Mouse (Mus musculus) midbrain, embryonic 14.5 days (tissue): ENCODE measurements around the gene Stk11. TPM values are rescaled to one million over a fixed set of nuclear protein-coding genes. Genes with fewer than 3 reads are reported as not detected.

Source experiments
- ATAC-seq: fragments of 200-750 bp; cut with Nextera tagmentation; 2 replicates; pipeline ENCODE4 v1.8.0; 2017; ENCODE audit warnings: moderate number of reproducible peaks, moderate library complexity; ENCODE audit not compliant: low FRiP score, low TSS enrichment
- DNase-seq: peaks from one replicate; pipeline ENCODE4 v3.0.0-alpha.2; 2015
- H3K27ac ChIP-seq: fragments of 300-500 bp; sonication (generic); replicated peaks from 2 replicates; pipeline ENCODE4 v1.5.1; 2014; ENCODE audit warnings: mild to moderate bottlenecking, low read depth, low read length, moderate library complexity
- H3K27me3 ChIP-seq: fragments of 300-500 bp; sonication (generic); 2 replicates; pipeline ENCODE4 v1.6.1; 2014; ENCODE audit warnings: low read length, control low read depth, mixed read lengths; ENCODE audit not compliant: control insufficient read depth, insufficient read depth
- H3K36me3 ChIP-seq: fragments of 300-500 bp; sonication (generic); 2 replicates; pipeline ENCODE4 v1.6.1; 2014; ENCODE audit warnings: low read length, control low read depth; ENCODE audit not compliant: control insufficient read depth, insufficient read depth
- H3K4me1 ChIP-seq: fragments of 300-500 bp; sonication (generic); 2 replicates; pipeline ENCODE4 v1.6.1; 2014; ENCODE audit warnings: mild to moderate bottlenecking, antibody characterized with exemption, low read length, control low read depth; ENCODE audit not compliant: control insufficient read depth, insufficient read depth
- H3K4me2 ChIP-seq: fragments of 300-500 bp; sonication (generic); 2 replicates; pipeline ENCODE4 v1.6.1; 2014; ENCODE audit warnings: mild to moderate bottlenecking, low read length, moderate library complexity
- H3K4me3 ChIP-seq: fragments of 300-500 bp; sonication (generic); replicated peaks from 2 replicates; pipeline ENCODE4 v1.5.1; 2014; ENCODE audit warnings: low read depth, low read length
- H3K9ac ChIP-seq: fragments of 300-500 bp; sonication (generic); replicated peaks from 2 replicates; pipeline ENCODE4 v1.6.1; 2014; ENCODE audit warnings: mild to moderate bottlenecking, low read length, moderate library complexity
- H3K9me3 ChIP-seq: fragments of 300-500 bp; sonication (generic); 2 replicates; pipeline ENCODE4 v1.6.1; 2016; ENCODE audit warnings: low read length, control low read depth, mixed read lengths; ENCODE audit not compliant: control insufficient read depth
- WGBS: fragments of 180-500 bp; shearing (Covaris S2); extraction: QIAGEN DNeasy Blood & Tissue Kit; methylation state at CpG from one replicate; pipeline ENCODE4 v1.1.7; 2014; 5-methylcytosine and 5-hydroxymethylcytosine counted together
- polyA plus RNA-seq: library from polyadenylated mRNA; unstranded; fragments of >200 nt; fragmentation: Nextera tagmentation; extraction: Ambion mirVana; gene quantifications from 2 replicates; pipeline ENCODE4 v1.2.1, GENCODE M21; 2014

Gene Stk11
- polyA plus RNA-seq, 1 experiment from 2014 or later: 26.5 TPM

DNA sequence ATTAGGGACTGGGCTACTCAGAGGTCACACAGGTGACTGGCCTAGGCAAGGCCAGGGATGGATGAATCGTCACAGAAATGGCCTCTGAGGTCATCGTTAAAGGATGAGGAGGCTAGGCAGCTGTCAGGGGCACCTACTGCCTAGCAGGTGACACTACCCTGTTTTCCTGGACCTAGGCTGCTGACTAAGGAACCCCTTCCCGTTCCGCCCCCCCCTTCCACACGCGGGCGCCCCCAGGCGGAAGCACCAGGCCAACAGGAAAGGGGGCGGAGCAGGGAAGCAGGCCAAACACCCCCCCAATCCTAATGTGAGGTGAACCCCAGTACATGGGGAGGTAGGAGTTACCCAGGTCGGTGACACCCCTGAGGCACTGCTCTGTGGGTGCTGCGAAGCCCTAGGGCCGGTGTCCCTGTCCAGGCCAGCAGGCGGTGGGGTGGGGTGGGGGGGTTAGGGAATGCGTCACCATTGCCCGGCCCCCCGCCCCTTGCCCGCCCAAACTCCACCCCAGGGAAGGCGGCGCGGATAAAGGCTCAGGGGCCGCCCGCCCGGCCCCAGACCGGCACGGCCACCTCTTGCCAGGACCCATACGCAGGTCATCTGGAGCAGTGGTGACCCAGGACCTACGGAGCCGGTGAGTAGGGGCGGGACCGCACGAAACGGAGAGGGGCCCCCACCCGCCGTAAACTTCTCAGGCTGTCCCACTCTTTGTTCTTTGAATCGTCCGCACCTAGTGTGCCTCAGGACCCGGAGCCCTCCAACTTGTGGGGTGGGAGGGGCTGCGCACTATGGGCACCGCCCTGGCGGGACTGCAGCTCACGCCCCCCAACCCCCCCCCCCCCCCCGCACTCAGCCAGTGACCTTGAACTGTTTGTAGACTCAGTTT lies 32.4 kb downstream of the Stk11 start, which contains the start of gene Midn:
Midn (plus strand) TSS at position 554 of the 883 bp plus-strand sequence.
- Histone ChIP-seq H3K36me3 (peaks cover 48% of the 10 kb centered on the region), H3K9ac (peak within 1 kb of the TSS; percentile 100), H3K4me1 (peaks cover 10% of the 10 kb centered on the region), H3K27ac (peak within 1 kb of the TSS; percentile 100), H3K9me3 (no peaks in the 10 kb centered on the region), H3K4me3 (peak within 1 kb of the TSS; percentile 99), H3K27me3 (no peaks in the 10 kb centered on the region), H3K4me2 (peak within 1 kb of the TSS; percentile 77)
- DNase-seq (peak; percentile 77), ATAC-seq (peak; percentile 7; the same call in 1 of the 2 replicates)
- 2% methylated on average over 40 of the region's 42 CpGs for WGBS

DNA sequence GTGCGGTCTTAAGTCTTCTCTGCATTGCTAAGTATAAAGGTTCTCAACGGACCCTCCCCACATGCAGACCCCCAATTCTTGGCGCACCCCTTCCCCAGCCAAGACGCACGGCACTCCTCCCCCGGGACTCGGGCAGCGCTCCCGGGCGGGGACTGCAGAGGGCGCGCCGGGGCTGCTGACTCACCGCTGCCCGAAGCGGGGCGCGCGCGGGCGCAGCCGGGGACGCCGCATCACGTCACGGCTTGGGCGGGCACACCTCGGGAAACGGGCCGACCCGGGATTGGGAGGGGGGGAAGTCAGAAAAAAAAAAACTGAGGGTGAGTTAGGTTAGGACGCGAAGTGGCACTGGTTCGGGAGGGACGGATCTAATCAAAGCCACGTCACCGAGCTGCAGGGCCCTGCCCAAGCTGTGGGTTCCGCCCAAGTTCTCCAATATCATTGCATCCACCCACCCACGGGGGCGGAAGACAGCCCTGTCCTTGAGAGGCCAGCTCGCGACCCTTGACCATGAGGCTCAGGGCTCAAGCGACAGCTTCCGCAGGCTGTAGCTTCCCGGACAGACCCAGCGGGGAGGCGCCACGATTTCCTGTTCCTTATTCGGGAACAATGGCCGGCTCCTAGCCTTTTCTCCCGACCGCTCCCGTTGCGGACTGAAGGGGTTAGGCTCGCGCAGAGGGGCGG lies 33.1 kb downstream of the Stk11 start:
- Histone ChIP-seq H3K36me3 (peaks cover 51% of the 10 kb centered on the region), H3K4me3 (peak overlapping the region; percentile 99), H3K9me3 (no peaks in the 10 kb centered on the region), H3K4me2 (peak overlapping the region; percentile 77), H3K27ac (peak overlapping the region; percentile 100), H3K4me1 (peaks cover 16% of the 10 kb centered on the region), H3K9ac (peak overlapping the region; percentile 100), H3K27me3 (no peaks in the 10 kb centered on the region)
- peak; percentile 97 for DNase-seq
- under 1% methylated on average over 57 of the region's 57 CpGs for WGBS
- peak; percentile 36 for ATAC-seq

DNA sequence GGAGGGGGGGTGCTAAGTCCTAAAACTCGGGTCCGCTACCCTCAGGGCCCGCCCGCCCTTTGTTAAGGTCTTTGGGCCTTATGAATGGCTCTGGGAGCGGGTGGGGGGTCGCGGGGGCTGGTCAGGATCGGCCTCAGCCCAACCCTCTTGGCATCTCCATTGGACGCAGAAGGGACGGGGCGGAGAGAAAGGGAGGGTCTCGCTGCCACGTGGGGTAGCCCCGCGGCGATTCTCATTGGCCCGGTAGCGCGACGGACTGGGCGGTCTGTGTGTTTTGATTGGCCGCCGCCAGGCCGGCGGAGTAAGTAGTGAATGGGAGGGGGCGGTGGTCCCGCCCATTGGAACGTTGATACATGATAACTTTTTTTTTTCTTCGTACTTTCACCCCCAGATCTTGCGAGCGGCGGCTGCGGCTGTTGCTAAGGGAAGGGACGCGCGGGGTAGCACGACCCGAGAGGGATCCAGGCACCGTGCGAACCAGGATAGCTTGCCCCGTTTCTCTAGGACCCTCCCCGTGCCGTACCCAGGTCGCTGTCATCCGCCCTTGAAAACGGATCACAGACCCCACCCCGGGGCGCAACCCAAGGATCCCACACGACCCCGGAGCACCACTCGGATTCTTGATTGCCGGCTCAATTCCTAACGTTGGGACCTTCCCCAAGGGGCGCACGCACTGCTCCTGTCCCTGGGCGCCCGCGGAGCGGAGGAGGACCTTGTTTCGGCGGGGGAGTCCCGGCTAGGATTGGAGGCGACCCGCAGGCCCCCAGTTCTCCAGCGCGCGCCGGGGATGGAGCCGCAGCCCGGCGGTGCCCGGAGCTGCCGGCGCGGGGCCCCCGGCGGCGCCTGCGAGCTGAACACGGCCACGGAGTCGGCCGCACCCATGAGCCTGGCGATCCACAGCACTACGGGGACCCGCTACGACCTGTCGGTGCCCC lies 34.0 kb downstream of the Stk11 start:
- peaks cover 51% of the 10 kb centered on the region for H3K36me3 ChIP-seq
- H3K4me2 ChIP-seq: peak overlapping the region; percentile 98
- peak overlapping the region; percentile 99 for H3K4me3 ChIP-seq
- DNase-seq (peak; percentile 99), ATAC-seq (peak; percentile 86)
- WGBS: under 1% methylated on average over 88 of the region's 88 CpGs
- H3K27me3 ChIP-seq: no peaks in the 10 kb centered on the region
- peaks cover 23% of the 10 kb centered on the region for H3K4me1 ChIP-seq
- peak overlapping the region; percentile 100 for H3K9ac ChIP-seq
- H3K27ac ChIP-seq: peak overlapping the region; percentile 100
- H3K9me3 ChIP-seq: no peaks in the 10 kb centered on the region

DNA sequence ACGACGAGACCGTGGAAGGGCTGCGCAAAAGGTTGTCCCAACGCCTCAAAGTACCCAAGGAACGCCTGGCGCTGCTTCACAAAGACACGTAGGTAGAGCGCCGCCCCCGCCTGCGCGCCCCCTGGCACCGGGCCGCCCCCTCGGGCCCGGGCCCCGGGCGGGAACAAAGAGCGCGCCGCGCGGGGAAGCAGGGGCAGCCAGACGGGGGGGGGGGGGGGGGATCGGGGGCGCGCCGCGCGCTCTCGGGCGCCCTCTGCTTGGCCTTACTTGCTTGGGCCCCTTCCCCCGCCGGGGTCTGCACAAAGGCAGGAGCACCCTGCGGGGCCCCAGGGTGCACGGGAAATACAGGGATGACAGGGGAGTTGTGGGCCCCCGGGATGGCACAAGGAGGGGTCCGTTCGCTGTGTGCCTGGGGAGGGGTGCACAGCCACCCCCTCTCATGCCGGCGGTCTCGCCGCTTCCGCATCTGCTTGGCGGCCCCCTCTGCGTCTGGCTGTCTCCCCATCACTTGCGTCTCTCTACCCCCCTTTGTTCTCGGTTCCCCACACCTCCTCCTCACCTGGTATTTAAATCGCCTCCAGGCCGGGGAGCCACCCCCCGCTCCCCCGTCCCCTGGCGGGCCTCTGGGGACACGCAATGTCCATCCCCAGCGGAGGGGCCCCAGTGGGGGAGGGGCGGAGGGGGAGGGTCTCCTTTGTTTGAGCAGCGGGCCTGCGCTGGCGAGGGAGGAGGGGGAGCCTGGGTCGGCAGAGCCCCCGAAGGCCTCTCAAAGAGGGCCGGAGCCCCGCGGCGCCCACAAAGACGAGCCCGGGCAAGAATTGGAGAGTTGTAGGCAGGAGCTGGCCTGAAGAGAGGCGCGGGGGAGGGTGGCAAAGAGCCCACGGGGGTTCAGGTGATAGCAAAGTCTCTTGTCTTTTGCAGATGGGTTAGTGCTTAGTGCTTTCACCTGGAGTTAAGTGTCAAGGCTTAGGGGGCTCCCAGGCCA lies 34.9 kb downstream of the Stk11 start:
- DNase-seq: peak; percentile 89
- peak overlapping the region; percentile 99 for H3K4me3 ChIP-seq
- peak overlapping the region; percentile 98 for H3K4me2 ChIP-seq
- peaks cover 52% of the 10 kb centered on the region for H3K36me3 ChIP-seq
- H3K27me3 ChIP-seq: no peaks in the 10 kb centered on the region
- under 1% methylated on average over 51 of the region's 71 CpGs for WGBS
- H3K9ac ChIP-seq: peak overlapping the region; percentile 100
- peaks cover 28% of the 10 kb centered on the region for H3K4me1 ChIP-seq
- peak overlapping the region; percentile 100 for H3K27ac ChIP-seq
- ATAC-seq: peak; percentile 1; the same call in 1 of the 2 replicates
- no peaks in the 10 kb centered on the region for H3K9me3 ChIP-seq

DNA sequence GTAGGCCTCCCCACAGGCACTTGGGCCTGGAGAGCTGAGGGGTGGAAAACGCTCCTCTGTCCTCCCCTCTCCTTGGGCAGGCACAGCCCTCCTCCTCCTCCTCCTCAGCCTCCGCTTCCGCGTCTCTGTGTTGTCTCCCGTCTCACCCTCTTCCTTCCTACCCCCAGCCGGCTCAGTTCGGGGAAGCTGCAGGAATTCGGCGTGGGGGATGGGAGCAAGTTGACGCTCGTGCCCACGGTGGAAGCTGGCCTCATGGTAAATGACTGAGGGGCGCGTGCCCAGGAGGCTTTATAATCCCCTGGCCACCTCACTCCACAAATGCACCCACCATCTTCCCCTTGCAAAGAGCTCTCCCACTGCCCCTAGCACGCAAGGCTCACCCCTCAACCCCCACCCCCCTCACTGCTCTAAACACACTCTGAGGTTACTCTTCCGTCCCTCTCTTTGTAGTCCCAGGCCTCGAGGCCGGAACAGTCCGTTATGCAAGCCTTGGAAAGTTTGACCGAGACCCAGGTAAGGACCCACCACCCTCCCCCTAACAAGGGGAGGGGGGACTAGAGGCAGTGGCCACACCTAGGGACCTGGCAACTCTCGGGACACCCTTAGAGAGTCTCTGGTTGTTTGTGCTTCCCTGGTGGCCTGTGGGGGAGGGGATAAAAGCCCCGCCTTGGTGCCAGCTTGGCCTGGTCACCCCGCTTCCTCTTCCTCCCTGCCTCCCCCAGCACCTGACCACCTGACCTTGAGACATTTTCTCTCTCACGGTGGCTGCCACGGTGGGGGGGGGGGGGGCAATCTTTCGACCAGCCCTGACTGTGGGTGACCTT lies 35.8 kb downstream of the Stk11 start:
- peak overlapping the region; percentile 98 for H3K4me2 ChIP-seq
- peak overlapping the region; percentile 100 for H3K27ac ChIP-seq
- no peaks in the 10 kb centered on the region for H3K9me3 ChIP-seq
- H3K4me1 ChIP-seq: peaks cover 28% of the 10 kb centered on the region
- ATAC-seq (no peak), DNase-seq (peak; percentile 76)
- no peaks in the 10 kb centered on the region for H3K27me3 ChIP-seq
- H3K9ac ChIP-seq: peak overlapping the region; percentile 100
- peaks cover 56% of the 10 kb centered on the region for H3K36me3 ChIP-seq
- under 1% methylated on average over 24 of the region's 26 CpGs for WGBS
- H3K4me3 ChIP-seq: peak overlapping the region; percentile 99

DNA sequence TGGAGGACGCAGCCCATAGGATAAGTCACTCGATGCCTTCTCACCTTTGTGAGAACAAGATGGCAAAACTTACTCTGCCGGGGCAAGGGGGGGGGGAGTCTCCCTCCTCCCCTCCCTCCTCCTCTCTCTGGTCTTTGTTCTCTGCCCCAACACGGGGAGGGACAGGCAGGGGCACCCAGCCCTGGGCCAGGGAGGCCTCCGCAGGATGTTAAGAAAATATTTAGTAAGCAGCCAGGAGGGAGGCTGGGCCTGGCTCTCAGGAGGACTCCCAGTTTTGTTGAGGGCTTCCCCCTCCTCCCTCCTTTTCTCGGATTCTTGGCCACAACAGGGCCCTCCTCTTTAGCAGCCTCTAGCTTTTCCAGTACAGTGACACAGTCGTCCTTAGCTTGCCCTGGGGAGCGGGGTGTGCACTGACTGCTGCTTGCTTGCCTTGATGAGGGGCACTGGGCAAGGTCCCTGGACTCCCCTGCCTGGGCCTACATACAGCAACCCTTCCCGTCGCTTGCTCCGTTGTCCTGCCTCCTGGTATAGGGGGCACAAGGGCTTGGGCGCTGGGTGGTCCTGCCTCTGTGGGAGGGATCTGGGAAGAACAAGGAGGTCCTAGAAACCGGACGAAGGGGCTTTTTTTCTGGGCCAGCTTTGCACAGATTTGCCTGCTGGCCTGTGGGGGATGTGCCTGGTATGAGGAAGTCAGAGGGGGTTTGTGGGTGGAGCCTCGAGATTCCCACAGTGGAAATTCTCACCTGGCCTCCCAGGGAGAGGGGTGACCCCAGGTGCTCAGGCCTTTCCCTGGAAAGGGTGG lies 36.7 kb downstream of the Stk11 start:
- peak overlapping the region; percentile 98 for H3K4me2 ChIP-seq
- ATAC-seq: no peak
- 3% methylated on average over 15 of the region's 15 CpGs for WGBS
- peak; percentile 56 for DNase-seq
- H3K4me1 ChIP-seq: peaks cover 29% of the 10 kb centered on the region
- H3K27ac ChIP-seq: peak overlapping the region; percentile 100
- no peaks in the 10 kb centered on the region for H3K9me3 ChIP-seq
- H3K27me3 ChIP-seq: no peaks in the 10 kb centered on the region
- H3K9ac ChIP-seq: peak overlapping the region; percentile 100
- H3K36me3 ChIP-seq: peaks cover 65% of the 10 kb centered on the region
- peak overlapping the region; percentile 99 for H3K4me3 ChIP-seq
